Mouse (Mus musculus) inflammation-experienced regulatory T-cells (primary cell): Measurements from ENCODE around the gene Rbm45. TPM values are rescaled to one million over a fixed set of nuclear protein-coding genes. Genes with fewer than 3 reads are reported as not detected.

ENCODE experiments used
- polyA plus RNA-seq, 2 experiments: library from polyadenylated mRNA; unstranded; fragments of 100-300 nt; shearing (Covaris generic); gene quantifications; one replicate each; pipeline ENCODE4 v1.2.1; 2017

Rbm45 gene
- polyA plus RNA-seq, result 1 to 10 TPM; 4.2 to 9.4 TPM

GRCm38 (mm10) chr2:76369821-76370655 is at the start of gene Rbm45:
Gene Rbm45, plus strand, starts transcription at chr2:76369984.

DNA sequence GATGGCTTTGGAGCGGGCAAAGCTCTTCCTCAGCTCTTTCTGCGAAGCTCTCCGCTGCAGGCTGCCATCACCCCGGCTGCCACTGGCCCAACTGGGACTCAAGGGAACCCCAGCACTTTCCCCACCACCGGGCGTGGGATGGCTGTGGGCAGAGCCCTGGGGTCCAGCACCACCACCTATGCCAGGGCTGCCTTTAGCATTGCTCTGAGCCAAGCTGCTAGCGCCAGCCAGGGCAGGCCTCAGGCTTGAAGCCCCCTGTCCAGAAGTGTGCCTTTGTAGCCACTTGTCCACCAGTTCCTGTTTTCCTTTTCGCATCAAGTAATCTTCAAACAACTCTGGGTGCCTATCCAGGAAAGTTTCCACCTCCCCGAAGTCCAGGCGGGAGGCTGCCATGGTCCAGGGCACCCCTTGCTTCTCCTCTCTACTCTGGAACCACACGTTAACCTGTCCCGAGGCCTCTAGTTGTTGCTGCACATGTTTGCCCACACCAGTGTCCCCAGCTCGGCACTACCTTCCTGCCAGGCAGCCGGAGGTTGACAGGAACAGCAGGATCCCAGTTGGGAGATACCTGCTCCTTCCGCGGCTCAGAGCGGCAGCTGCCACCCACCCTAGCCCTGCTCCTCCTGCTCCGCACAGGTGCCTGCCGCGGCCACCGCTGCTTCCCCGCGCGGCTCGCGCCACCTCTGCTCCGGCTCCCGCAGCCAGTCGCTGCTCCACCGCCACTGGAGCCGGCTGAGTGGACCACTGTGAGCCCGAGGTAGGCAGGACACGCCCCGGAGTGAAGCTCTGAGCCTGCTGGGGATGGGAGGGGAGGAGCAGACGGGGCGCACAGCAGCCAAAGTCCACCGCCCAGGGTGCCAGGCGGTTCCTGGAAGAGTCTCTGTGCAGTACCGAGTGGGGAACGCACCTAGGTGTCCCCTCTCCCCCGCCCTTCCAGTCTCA is 31.3 kb upstream of the Rbm45 start, which contains the start of gene Pde11a:
Gene Pde11a, minus strand, starts transcription at position 560 of the 942 bp plus-strand sequence.

DNA sequence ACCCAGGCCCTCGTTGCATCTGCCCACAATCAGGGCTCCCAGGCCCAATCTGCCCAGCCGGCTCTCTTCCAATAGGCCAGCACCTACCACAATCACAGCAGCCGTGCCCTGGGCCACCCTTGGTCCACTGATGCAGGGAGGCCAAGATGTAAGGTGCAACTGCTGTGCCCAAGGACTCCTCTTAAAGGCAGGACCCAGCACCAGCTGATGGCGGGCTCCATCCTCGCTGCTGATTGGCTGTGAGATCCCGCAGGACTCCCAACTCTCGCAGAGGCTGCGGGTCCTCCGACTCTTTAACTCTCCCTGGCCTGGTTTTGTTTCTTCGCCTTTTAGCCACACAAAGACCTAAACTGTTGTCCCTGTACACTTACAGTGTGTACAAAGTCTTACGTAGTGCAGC is 9.6 kb upstream of the Rbm45 start, which contains the start of gene Cyct:
Gene Cyct, minus strand, starts transcription at position 225 of the 400 bp plus-strand sequence.

DNA sequence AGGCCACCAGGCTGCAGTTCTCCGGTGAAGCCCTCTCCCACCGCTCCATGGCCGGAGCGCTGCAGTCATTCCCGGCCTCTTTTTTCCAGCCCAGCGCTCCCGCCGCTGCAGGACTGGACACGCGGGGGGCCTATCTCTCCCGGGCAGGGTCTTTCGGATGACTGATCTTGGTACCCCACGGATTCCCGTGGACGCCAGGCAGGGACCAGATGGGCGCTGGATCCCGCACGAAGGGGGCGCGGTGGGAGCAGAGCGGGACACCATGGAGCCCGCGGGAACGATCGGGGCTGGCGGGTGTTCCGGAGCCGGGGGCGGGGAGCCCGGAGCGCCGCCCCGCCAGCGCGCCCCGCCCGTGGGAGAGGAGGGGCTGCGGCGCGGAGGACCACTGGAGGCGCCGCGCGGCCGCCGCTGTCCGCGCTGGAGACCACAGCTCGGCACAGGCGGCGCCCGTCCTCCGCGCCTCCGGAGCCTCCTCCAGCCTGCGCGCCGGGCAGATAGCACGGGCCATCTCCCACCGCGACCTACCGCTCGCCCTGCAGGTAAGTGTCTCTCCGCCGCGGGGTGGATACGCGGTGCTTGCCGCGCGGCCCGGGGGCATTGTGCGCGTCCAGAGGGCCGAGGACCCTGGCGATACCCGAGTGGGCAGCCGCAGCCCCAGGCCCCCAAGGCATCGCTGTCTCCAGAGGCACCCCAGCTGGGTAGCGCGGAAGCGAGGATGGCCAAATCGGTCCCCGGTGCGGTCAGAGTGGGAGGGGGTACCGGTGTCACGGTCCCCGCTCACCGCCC is 36.6 kb downstream of the Rbm45 start, which contains the start of gene Osbpl6:
Gene Osbpl6, plus strand, starts transcription at position 358 of the 786 bp plus-strand sequence.

Other genes with a start within 250 kb of the Rbm45 start
- 1 to 10 TPM; 6.7 to 7.9 TPM for gene Pde11a, start 31.2 kb upstream of the Rbm45 start, polyA plus RNA-seq
- under 1 TPM in 1 of 2 experiments, not detected in 1; 0.89 TPM for gene Cyct, start 9.5 kb upstream of the Rbm45 start, polyA plus RNA-seq
- gene Osbpl6, start 36.5 kb downstream of the Rbm45 start, polyA plus RNA-seq, result 1 to 10 TPM; 3.4 to 4.2 TPM